Mouse (Mus musculus): ENCODE measurements around the gene Edrf1. TPM values are rescaled to one million over a fixed set of nuclear protein-coding genes. Genes with fewer than 3 reads are reported as not detected.

Edrf1 gene
- total RNA-seq (2022), result 10 to 100 TPM in 3 of 4 experiments, 1 to 10 TPM in 1; 9.4 to 11.3 (median 10.7) TPM

GRCm38 (mm10) chr7:133637361-133638305 is at the start of gene Edrf1:
Gene Edrf1, plus strand, starts transcription at chr7:133637543.
- peak; percentile 97 for DNase-seq (ENCODE audit: low spot score)

DNA sequence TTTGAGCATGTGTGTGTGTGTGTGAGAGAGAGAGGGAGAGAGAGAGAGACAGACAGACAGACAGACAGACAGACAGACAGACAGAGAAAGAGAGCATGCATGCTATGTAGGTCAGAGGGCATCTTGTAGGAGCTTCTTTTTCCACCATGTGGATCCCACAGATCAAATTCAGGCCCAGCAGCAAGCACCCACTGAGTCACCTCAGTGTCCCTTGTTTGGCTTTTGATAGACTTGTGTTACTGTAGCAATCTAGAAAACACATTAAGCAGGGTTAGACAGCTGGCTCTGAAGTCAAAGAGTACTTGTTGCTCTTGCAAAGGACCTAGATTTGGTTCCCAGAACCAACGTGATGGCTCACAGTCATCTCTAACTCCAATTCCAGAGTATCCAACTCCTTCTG is 45.6 kb upstream of the Edrf1 start:
- DNase-seq (ENCODE audit: low spot score), result no peak

GRCm38 (mm10) chr7:133600558-133600957 is 36.8 kb upstream of the Edrf1 start:
- DNase-seq (ENCODE audit: low spot score), result no peak

- DNase-seq (ENCODE audit: low spot score), result no peak
Observed at GRCm38 (mm10) chr7:133602058-133602457, 35.3 kb upstream of the Edrf1 start, which contains the start of gene Tex36. Gene Tex36, minus strand, starts transcription at chr7:133602158.

DNA sequence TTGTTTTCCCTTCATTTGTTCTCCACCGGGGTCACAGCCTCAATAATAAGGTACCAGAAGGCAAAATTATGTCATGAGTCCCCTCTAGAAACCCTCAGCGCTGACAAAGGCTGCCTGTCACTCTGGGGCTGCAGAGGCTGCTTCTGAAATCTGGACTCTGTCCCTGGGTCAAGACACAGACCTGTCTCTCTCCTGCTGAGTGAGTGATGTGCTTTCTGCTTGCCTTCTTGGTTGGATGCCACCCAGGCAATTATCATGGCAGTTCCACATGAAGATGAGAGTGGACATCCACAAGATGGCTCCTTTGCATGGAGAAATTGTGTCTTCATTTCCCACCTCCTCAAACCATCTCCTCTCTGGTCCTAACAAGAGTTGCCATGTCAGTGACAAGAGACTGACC is 34.2 kb upstream of the Edrf1 start:
- no peak for DNase-seq (ENCODE audit: low spot score)

- no peak for DNase-seq (ENCODE audit: low spot score)
Observed at GRCm38 (mm10) chr7:133604427-133605081, 32.8 kb upstream of the Edrf1 start.

- DNase-seq (ENCODE audit: low spot score), result no peak
Observed at GRCm38 (mm10) chr7:133607331-133607730, 30.0 kb upstream of the Edrf1 start.

DNA sequence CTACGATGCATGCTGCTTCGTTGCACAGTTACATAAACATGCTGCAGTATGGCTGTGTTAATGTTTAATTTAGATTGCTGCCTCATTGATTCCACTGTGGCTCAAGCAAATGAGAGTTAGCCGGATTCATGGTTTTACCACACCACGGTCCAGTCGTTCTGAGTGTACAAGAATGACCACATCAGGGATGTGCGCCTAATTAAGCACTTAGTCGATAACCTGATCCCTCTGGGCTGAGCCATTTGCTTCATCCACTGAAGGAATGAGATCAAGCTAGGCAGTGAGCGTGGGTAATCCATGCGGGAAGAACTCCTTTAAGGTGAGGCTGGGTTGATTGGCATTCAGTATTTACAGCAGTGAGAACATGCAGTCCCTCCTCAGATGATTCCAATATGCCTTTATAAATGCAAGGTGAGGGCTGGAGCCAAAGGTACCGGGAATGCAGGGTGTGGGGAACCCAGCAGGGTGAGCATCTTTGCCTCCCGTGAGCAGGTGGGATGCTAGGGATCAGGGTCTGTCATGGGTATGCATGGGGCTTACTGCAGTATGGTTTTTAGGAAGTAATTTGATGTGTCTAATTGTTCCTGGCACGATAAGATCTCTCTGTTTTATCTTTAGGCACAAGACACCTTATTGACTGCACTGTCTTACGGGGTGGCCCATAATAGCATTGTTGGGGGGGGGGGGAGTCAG is 29.3 kb upstream of the Edrf1 start:
- no peak for DNase-seq (ENCODE audit: low spot score)

- DNase-seq (ENCODE audit: low spot score), result no peak
Observed at GRCm38 (mm10) chr7:133608631-133609340, 28.6 kb upstream of the Edrf1 start.

GRCm38 (mm10) chr7:133609585-133609984 is 27.8 kb upstream of the Edrf1 start:
- no peak for DNase-seq (ENCODE audit: low spot score)

GRCm38 (mm10) chr7:133612981-133613380 is 24.4 kb upstream of the Edrf1 start:
- DNase-seq (ENCODE audit: low spot score), result no peak

DNA sequence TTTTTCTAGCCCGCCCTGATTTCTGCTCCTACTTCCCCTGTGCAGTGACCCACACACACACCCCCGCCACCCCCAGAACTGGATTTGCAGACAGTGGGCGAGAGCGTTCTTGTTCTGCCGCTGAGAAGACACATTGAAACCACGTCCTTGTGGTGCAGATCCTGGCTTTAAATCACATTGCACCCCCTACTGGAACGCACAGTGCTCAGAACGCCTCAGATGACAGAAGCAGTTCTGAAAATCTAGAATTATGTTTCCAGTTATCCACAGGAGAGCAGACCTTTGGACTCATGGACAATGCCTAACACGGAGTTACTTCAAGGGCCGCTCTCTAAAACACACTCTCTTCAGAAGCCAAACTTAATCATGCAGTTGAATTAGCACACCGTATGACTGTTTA is 16.6 kb upstream of the Edrf1 start:
- no peak for DNase-seq (ENCODE audit: low spot score)

GRCm38 (mm10) chr7:133623226-133623625 is 14.1 kb upstream of the Edrf1 start:
- no peak for DNase-seq (ENCODE audit: low spot score)

- DNase-seq (ENCODE audit: low spot score), result no peak
Observed at GRCm38 (mm10) chr7:133627184-133627936, 10.0 kb upstream of the Edrf1 start.

GRCm38 (mm10) chr7:133630821-133631220 is 6.5 kb upstream of the Edrf1 start:
- DNase-seq (ENCODE audit: low spot score), result no peak

GRCm38 (mm10) chr7:133632476-133632875 is 4.9 kb upstream of the Edrf1 start:
- DNase-seq (ENCODE audit: low spot score), result peak; percentile 31

GRCm38 (mm10) chr7:133634932-133635650 is 2.3 kb upstream of the Edrf1 start:
- no peak for DNase-seq (ENCODE audit: low spot score)

GRCm38 (mm10) chr7:133636738-133637352 is 498 bp upstream of the Edrf1 start:
- peak; percentile 85 for DNase-seq (ENCODE audit: low spot score)

DNA sequence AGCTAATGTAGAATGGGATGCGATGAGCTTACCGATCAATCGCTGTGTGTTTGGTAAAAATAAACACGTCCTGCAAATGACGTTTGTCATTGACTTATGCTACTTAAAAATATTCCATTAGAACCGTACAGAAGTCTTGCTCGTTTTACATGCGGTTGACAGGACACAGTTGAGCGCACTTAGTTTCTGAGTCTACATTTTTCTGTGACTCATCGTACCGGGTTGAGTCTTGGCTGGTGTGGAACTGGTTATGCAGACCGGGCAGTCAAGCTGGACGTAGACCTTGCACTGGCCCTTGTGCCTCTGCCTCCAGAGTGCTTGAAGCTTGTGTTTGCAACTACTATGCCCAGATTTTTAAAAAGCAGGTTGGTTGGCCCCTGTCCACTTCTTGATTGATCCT is 963 bp downstream of the Edrf1 start:
- no peak for DNase-seq (ENCODE audit: low spot score)

DNA sequence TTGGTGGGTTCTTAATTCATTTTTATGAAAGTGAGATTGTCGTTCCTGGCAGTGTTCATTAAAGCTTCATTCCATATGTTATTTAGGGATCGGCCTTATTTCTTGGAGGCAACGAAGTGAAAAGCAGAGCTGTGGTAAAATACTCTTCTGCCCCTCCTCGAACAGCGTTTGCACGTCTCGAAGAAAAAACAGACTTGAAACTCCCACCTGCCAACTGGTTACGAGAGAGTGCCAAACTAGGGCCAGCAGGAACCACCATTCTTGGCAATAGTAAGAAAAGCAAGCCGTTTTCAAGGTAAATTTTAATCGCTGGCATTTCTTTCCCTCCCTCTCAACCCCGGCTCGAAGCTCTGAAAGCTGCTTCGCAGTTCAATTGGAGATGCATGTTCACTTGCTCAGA is 1.5 kb downstream of the Edrf1 start:
- no peak for DNase-seq (ENCODE audit: low spot score)

Measured in heart, adult 8-10 months (tissue).